Mouse (Mus musculus) small intestine, adult 2 months (tissue): ENCODE data around the gene Glt28d2. TPM values are rescaled to one million over a fixed set of nuclear protein-coding genes. Genes with fewer than 3 reads are reported as not detected.
A peak's percentile ranks its signal among the peaks of the same experiment; 100 is the strongest.
"Not testable (repeated sequence)": the region's sequence is repeated elsewhere in the genome, so short reads cannot be mapped to it uniquely, and the experiment has no call there.

Experiments used
- H3K27ac ChIP-seq: fragments of 200-500 bp; 2 replicates; pipeline ENCODE4 v1.5.1; 2012; ENCODE audit warnings: low read depth, low read length, control low read depth, inconsistent platforms; ENCODE audit not compliant: insufficient read depth
- H3K27me3 ChIP-seq: fragments of 200-500 bp; 2 replicates; pipeline ENCODE4 v1.6.1; 2012; ENCODE audit warnings: mild to moderate bottlenecking, moderate library complexity, low read length, inconsistent platforms; ENCODE audit not compliant: control insufficient read depth, insufficient read depth
- H3K36me3 ChIP-seq: fragments of 200-500 bp; 2 replicates; pipeline ENCODE4 v1.6.1; 2012; ENCODE audit warnings: mild to moderate bottlenecking, low read length, control low read depth, inconsistent platforms; ENCODE audit not compliant: control insufficient read depth, insufficient read depth
- H3K4me1 ChIP-seq: fragments of 200-500 bp; 2 replicates; pipeline ENCODE4 v1.6.1; 2012; ENCODE audit warnings: low read length, inconsistent platforms, mixed read lengths; ENCODE audit not compliant: control insufficient read depth, insufficient read depth, insufficient read length
- H3K4me3 ChIP-seq: fragments of 200-500 bp; 2 replicates; pipeline ENCODE4 v1.5.1; 2012; ENCODE audit warnings: low read depth, mild to moderate bottlenecking, control low read depth, inconsistent platforms, low read length, moderate library complexity
- CTCF ChIP-seq: fragments of 200-500 bp; IDR thresholded peaks from 2 replicates; pipeline ENCODE4 v1.5.1; 2012; ENCODE audit warnings: low read depth, mild to moderate bottlenecking, control low read depth, inconsistent platforms, low read length, moderate library complexity, mixed read lengths; ENCODE audit not compliant: insufficient replicate concordance, insufficient read length; ENCODE audit errors: extremely low read depth
- POLR2A ChIP-seq: fragments of 200-500 bp; IDR thresholded peaks from 2 replicates; pipeline ENCODE4 v1.6.1; 2012; ENCODE audit warnings: low read depth, mild to moderate bottlenecking, control low read depth, inconsistent platforms, low read length, moderate library complexity
- WGBS: fragments of 180-500 bp; shearing (Covaris S2); methylation state at CpG from one replicate; pipeline ENCODE4 v1.1.7; 2018; 5-methylcytosine and 5-hydroxymethylcytosine counted together
- polyA plus RNA-seq: library from polyadenylated mRNA; depleted of rRNA; stranded (reverse); fragments of >200 nt; gene quantifications from 2 replicates; pipeline ENCODE4 v1.2.3, GENCODE M21; 2012

Gene Glt28d2
- polyA plus RNA-seq, 1 experiment: 2.7 TPM

DNA sequence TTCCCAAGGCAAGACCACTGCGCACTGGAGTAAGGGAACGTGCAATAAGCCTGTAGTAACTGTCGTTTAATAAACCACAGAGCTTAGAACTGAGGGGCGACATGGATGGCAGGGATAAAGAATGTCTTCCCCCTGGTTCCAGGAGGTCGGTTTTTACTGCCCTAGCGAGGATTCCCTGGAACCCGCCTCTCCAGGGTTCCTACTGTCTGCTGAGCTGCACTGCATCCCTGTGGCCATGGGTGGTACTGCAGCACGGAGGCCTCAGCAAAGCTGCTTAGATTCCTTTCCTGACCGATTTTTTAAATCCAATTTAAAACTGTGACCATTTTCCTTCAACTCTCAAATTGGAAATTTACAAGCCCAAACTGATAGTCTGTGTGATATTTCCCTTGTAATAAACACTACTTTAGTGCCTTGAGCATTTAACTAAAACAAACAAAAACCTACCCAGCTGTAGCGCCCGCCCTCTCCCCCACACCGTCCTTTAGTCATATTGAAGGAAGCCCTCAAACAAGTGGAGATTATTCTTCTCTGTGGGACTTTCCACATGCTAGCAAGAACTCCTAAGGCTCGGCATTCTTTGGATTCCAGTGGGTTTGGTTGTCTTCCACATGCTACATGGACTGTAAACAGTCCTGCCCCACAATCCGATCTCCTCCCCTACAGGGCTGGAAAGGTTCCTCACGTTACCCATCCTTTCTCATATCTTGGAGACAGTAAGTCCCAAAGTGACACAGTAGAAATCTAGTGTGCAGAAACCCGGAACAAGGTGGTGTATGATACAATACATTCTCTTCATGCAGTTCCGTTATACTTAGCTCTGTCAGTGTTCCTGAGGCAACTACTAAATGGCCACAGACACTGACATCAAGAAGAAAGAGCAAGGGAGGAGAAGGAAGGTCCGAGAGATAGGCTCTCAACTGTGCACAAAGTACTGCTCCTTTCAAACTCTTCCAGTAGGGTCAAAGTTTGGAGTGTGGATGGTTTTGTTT, 36.9 kb upstream of the Glt28d2 start:
- 40% methylated on average over 18 of the region's 18 CpGs for WGBS
- Histone ChIP-seq H3K4me3 (no peak overlapping the region), H3K4me1 (0 out of 2 replicates have a peak, but pooled peaks cover 1% of the 10 kb centered on the region), H3K27me3 (no peaks in the 10 kb centered on the region), H3K36me3 (no peaks in the 10 kb centered on the region), H3K27ac (no peak overlapping the region)
- TF ChIP-seq POLR2A: 0 out of 2 replicates have a peak, but pooled peaks have one; percentile 12
- TF ChIP-seq CTCF: peak; percentile 98

- no peak overlapping the region for H3K27ac ChIP-seq
- 80% methylated on average over 8 of the region's 8 CpGs for WGBS
- no peak overlapping the region for H3K4me3 ChIP-seq
- TF ChIP-seq CTCF (no peak), POLR2A (no peak)
- no peaks in the 10 kb centered on the region for H3K36me3 ChIP-seq
- no peaks in the 10 kb centered on the region for H3K27me3 ChIP-seq
- H3K4me1 ChIP-seq: 0 out of 2 replicates have a peak, but pooled peaks cover 1% of the 10 kb centered on the region
Observed at GRCm38 (mm10) chr3:85923343-85923742, 36.0 kb upstream of the Glt28d2 start.

DNA sequence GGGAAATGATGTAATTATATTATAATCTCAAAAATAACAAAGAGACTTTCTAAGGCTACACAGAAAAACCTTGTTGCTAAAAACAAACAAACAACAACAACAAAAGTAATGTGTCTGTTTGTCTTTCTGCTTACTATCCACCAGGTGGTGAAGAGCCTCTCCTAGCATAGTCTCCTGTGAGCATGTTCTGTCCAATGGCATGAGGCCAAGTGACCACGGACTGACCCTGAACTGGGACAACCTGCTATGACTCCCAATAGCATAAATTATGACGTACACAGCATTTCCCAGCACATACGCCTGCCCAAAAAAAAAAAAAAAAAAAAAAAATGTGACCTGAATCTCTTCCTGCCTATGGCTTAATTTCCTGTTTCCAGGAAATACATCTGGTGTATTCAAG, 35.0 kb upstream of the Glt28d2 start:
- Histone ChIP-seq H3K4me3 (no peak overlapping the region), H3K27ac (no peak overlapping the region), H3K27me3 (no peaks in the 10 kb centered on the region), H3K36me3 (no peaks in the 10 kb centered on the region), H3K4me1 (0 out of 2 replicates have a peak, but pooled peaks cover 1% of the 10 kb centered on the region)
- WGBS: 45% methylated on average over 3 of the region's 3 CpGs
- TF ChIP-seq CTCF (no peak), POLR2A (no peak)

DNA sequence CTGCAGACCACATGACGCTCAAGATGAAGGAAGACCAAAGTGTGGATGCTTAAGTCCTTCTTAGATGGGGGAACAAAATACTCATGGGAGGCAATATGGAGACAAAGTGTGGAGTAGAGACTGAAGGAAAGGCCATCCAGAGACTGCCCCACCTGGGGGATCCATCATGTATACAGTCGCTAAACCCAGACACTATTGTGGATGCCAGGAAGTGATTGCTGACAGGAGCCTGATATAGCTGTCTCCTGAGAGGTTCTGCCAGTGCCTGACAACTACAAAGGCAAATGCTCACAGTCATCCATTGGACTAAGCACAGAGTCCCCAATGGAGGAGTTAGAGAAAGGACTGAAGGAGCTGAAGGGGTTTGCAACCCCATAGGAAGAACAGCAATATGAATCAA, 33.4 kb upstream of the Glt28d2 start:
- H3K27me3 ChIP-seq, H3K4me1 ChIP-seq, H3K4me3 ChIP-seq, H3K27ac ChIP-seq, H3K36me3 ChIP-seq: not testable (repeated sequence)
- WGBS: 89% methylated on average over 2 of the region's 2 CpGs

- no peak overlapping the region for H3K27ac ChIP-seq
- TF ChIP-seq POLR2A (no peak), CTCF (no peak)
- H3K4me3 ChIP-seq: no peak overlapping the region
- no peaks in the 10 kb centered on the region for H3K27me3 ChIP-seq
- no peaks in the 10 kb centered on the region for H3K36me3 ChIP-seq
- 9% methylated on average over 4 of the region's 4 CpGs for WGBS
- no peaks in the 10 kb centered on the region for H3K4me1 ChIP-seq
Observed at GRCm38 (mm10) chr3:85917600-85917999, 30.3 kb upstream of the Glt28d2 start.

DNA sequence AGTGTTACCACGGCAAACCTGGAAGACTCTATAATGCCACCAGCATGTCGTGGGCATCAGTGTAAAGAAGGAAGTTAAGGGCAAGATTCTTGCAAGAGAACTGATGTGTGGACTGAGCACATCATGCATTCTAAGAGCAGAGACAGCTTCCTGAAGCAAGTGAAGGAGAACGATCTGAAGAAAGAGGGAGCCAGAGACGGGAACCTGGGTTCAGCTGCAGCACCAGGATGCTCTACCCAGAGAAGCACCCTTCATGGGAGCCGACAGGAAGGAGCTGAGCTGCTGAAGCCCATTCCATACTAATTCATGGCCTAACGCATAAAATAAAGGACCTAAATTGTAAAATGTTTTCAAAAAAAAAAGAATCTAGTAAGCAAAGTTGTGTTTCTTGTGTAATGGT, 27.5 kb upstream of the Glt28d2 start:
- H3K27ac ChIP-seq: no peak overlapping the region
- WGBS: 86% methylated on average over 6 of the region's 6 CpGs
- H3K4me1 ChIP-seq: no peaks in the 10 kb centered on the region
- H3K36me3 ChIP-seq: no peaks in the 10 kb centered on the region
- H3K4me3 ChIP-seq: no peak overlapping the region
- TF ChIP-seq POLR2A: no peak
- TF ChIP-seq CTCF: no peak
- no peaks in the 10 kb centered on the region for H3K27me3 ChIP-seq

- 80% methylated on average over 7 of the region's 7 CpGs for WGBS
- H3K27ac ChIP-seq: no peak overlapping the region
- H3K4me3 ChIP-seq: no peak overlapping the region
- no peaks in the 10 kb centered on the region for H3K27me3 ChIP-seq
- H3K4me1 ChIP-seq: no peaks in the 10 kb centered on the region
- TF ChIP-seq POLR2A: no peak
- TF ChIP-seq CTCF: no peak
- no peaks in the 10 kb centered on the region for H3K36me3 ChIP-seq
Observed at GRCm38 (mm10) chr3:85907136-85907535, 19.8 kb upstream of the Glt28d2 start.

DNA sequence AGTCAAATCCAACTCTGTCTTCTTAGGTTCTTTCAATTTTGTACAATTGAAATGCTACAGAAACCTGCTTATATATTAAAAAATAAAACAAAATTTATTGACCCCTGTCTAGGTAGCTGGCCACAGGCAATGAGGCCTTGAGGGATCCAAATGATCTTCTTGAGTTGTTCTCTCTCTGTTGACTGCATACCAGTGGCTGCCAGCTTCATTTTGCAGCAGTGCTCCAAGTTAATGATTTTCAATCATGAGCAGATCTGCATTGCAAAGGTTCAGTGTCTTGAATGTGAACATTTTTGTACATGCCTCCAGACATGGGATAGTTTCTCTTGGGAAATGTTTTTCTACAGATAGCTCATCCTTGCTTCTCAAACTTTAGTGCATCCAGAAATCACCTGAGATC, 17.1 kb upstream of the Glt28d2 start:
- no peaks in the 10 kb centered on the region for H3K36me3 ChIP-seq
- no peak for TF ChIP-seq CTCF
- H3K27me3 ChIP-seq: no peaks in the 10 kb centered on the region
- H3K27ac ChIP-seq: no peak overlapping the region
- H3K4me1 ChIP-seq: no peaks in the 10 kb centered on the region
- H3K4me3 ChIP-seq: no peak overlapping the region
